Mouse (Mus musculus): ENCODE data around the gene Brd3. TPM values are rescaled to one million over a fixed set of nuclear protein-coding genes. Genes with fewer than 3 reads are reported as not detected.

The Brd3 gene
- polyA plus RNA-seq, 1 experiment from 2014 or later, result 52.9 TPM

Small RNA genes lying within 50 kb of the gene (microRNA-seq; reads per million reads assigned to microRNA genes)
- gene Gm24049 (not detected), gene Mir7578 (not detected)

Other genes starting within 250 kb of the Brd3 start
- gene Vav2, start 80.6 kb downstream of the Brd3 start, polyA plus RNA-seq (2015; fragmentation: Nextera tagmentation; extraction: Ambion mirVana), result 3.1 and 4.8 TPM in 2 replicates
- gene Brd3os, start 65.3 kb downstream of the Brd3 start, polyA plus RNA-seq (2015; fragmentation: Nextera tagmentation; extraction: Ambion mirVana), result 3.0 and 4.8 TPM in 2 replicates
- 26.7 and 34.0 TPM in 2 replicates for gene Wdr5, start 7.5 kb upstream of the Brd3 start, polyA plus RNA-seq (2015; fragmentation: Nextera tagmentation; extraction: Ambion mirVana)
- 6.6 and 9.5 TPM in 2 replicates for gene Rxra, start 168.8 kb upstream of the Brd3 start, polyA plus RNA-seq (2015; fragmentation: Nextera tagmentation; extraction: Ambion mirVana)